Mouse (Mus musculus) fat pad, adult 2 months (tissue): Measurements from ENCODE around the gene Ceacam12.
"Not testable (repeated sequence)": the region's sequence is repeated elsewhere in the genome, so short reads cannot be mapped to it uniquely, and the experiment has no call there.

Source experiments
- DNase-seq: peaks from one replicate; pipeline ENCODE4 v3.0.0-alpha.2; 2011; ENCODE audit warnings: low read depth, low spot score; ENCODE audit errors: extremely low read depth

Gene Ceacam12

GRCm38 (mm10) chr7:18065629-18066028, at the start of gene Ceacam12:
TSS of gene Ceacam12 (plus strand) at chr7:18065929.
- DNase-seq, result no peak

GRCm38 (mm10) chr7:18073821-18074220, 8.1 kb downstream of the Ceacam12 start:
- DNase-seq, result not testable (repeated sequence)

- no peak for DNase-seq
Measured at GRCm38 (mm10) chr7:18100785-18101184, 35.1 kb downstream of the Ceacam12 start.
